Mouse (Mus musculus): ENCODE measurements around the gene Cdk5rap3. TPM values are rescaled to one million over a fixed set of nuclear protein-coding genes. Genes with fewer than 3 reads are reported as not detected.
A peak's percentile ranks its signal among the peaks of the same experiment; 100 is the strongest.

The Cdk5rap3 gene
- polyA plus RNA-seq, 1 experiment from 2014 or later: 116 TPM

DNA sequence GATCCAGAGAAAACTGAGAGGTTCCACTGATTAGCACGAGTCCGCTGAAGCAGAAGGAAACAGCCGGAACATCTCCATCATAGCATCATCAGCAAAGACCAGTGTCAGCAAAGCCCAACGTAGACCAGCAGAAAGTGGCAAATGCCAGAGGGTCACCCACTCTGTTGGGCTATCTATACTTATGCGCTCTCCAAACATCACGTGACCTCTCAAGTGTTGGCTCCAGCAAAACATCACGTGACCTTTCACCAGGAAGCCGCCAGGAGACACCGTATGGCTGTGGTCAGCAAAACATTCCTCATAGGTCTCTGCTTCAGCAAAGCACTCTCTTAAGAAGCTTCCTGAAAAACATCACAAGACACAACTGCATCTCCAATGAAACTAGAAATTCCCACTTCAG is 36.0 kb downstream of the Cdk5rap3 start:
- H3K27ac ChIP-seq (replicated peaks): peak overlapping the region; percentile 100

DNA sequence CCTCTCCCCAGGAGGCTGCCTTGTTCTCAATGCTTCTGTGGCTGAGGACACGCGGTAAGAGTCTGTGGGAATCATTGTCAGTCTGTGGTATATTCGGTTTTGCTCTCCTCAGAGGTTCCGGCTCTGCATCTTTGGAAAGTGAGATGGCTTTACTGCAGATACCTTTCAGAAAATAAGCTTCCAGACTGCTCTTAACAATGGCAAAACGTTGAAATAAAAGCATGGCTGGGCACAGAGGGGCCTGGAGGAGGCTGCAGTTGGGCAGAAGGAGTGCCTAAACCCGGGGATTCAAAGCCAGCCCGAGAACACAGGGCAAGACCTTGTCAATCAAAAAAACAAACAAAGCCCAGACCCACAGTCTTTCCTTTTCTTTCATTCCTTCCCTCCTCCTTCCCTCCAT is 36.9 kb downstream of the Cdk5rap3 start:
- H3K36me3 ChIP-seq: no peaks in the 10 kb centered on the region
- 3% methylated on average over 7 of the region's 7 CpGs for WGBS

More for the DNA sequence above, 36.0 kb downstream of the Cdk5rap3 start:
- H3K9me3 ChIP-seq: no peaks in the 10 kb centered on the region
- no peak overlapping the region for H3K9ac ChIP-seq (replicated peaks)
- H3K36me3 ChIP-seq: no peaks in the 10 kb centered on the region
- WGBS: 93% methylated on average over 9 of the region's 9 CpGs
- ATAC-seq (ENCODE audit: low FRiP score, low read depth): no peak
- H3K4me1 ChIP-seq: peaks cover 43% of the 10 kb centered on the region
- no peak overlapping the region for H3K4me3 ChIP-seq
- H3K4me2 ChIP-seq (replicated peaks): no peak overlapping the region
- no peaks in the 10 kb centered on the region for H3K27me3 ChIP-seq

DNA sequence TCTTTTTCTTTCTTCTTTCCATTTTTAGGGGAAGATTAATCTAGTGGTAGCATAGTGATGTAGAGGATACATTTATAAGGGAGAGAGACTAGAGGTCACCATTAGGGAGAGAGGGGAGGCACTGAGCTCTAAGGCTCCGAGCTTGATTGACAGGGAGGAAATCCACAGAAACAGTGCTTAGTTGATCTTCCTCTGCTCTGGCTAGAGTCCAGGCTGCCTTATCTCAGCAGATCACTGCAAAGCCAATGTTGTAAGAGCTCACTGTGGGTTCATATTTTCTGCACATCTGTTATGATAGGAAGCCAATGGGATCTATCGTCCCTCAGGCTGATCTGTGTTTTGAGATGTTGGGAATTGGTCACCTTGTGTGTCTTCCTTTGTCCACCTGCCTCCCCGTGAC is 37.6 kb downstream of the Cdk5rap3 start:
- 20% methylated on average over 3 of the region's 3 CpGs for WGBS
- no peak for ATAC-seq (ENCODE audit: low FRiP score, low read depth)
- Histone ChIP-seq H3K4me1 (peaks cover 56% of the 10 kb centered on the region), H3K27ac (replicated peaks) (peak overlapping the region; percentile 100), H3K9me3 (no peaks in the 10 kb centered on the region), H3K4me3 (no peak overlapping the region), H3K36me3 (no peaks in the 10 kb centered on the region), H3K9ac (replicated peaks) (no peak overlapping the region), H3K4me2 (replicated peaks) (no peak overlapping the region), H3K27me3 (no peaks in the 10 kb centered on the region)

More for the DNA sequence above, 36.9 kb downstream of the Cdk5rap3 start:
- Histone ChIP-seq H3K9me3 (no peaks in the 10 kb centered on the region), H3K27ac (replicated peaks) (peak overlapping the region; percentile 100), H3K4me3 (no peak overlapping the region), H3K4me1 (peaks cover 49% of the 10 kb centered on the region), H3K27me3 (no peaks in the 10 kb centered on the region), H3K4me2 (replicated peaks) (no peak overlapping the region), H3K9ac (replicated peaks) (peak overlapping the region; percentile 12; the same call in 1 of the 2 replicates)
- no peak for ATAC-seq (ENCODE audit: low FRiP score, low read depth)

DNA sequence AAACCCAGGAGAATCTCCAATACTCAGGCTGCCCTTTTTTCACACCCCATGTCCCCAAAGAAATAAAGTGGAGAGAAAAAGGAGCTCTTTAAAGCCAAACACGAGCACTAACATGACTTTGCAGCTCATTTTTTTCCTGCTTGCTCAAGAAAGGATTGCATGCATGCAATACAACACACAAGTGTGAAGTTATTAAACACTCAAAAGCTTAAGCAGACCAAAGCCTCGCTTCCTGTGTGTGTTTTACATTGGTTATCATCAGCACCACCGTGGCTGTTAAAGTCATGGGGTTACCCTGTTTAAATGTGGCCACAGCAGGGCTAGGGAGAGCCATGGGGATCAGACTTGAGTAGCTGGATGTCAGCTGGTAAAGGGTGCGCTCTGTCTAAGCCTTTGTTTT is 39.2 kb downstream of the Cdk5rap3 start:
- H3K4me1 ChIP-seq: peaks cover 72% of the 10 kb centered on the region
- H3K27ac ChIP-seq (replicated peaks): peak overlapping the region; percentile 100
- peak overlapping the region; percentile 39 for H3K4me2 ChIP-seq (replicated peaks)
- H3K4me3 ChIP-seq: no peak overlapping the region
- H3K27me3 ChIP-seq: no peaks in the 10 kb centered on the region
- no peaks in the 10 kb centered on the region for H3K36me3 ChIP-seq
- peak overlapping the region; percentile 64 for H3K9ac ChIP-seq (replicated peaks)
- H3K9me3 ChIP-seq: no peaks in the 10 kb centered on the region
- WGBS: 33% methylated on average over 4 of the region's 4 CpGs
- ATAC-seq (ENCODE audit: low FRiP score, low read depth): no peak

DNA sequence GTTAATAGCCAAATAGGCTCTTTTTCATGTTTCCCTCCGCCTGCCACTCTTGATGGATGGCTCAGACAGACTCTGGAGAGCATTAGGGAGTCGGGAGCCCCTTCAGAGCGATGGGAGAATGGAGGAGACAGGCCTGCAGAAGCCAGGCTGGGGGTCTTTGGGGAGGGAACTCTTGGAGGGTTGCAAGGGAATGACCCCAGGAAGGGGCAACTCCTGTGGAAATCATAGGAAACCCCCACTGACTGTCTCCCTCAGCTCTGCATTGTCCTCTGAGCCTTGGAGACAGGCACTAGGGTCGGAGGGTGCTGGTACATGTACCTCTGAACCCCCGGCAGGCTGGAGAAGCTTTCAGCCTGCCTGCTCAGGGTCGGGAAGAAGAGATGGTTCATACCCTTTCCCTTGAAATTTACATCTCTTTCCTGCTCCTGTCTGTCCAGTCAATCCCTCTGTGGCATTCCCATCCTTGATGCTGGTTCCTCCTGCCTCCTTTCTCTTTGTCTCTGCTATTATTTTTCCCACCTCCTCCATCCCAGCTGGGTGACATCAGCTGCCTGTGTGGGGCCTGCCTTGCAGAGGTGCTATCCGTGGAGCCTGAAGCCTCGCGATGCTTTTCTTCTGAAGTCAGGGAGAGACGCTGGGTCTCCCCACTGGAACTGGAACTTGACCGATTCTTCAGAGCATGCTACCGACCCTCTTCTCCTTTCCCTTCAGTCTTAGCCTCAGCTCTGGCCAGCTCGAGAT is 39.8 kb downstream of the Cdk5rap3 start:
- peak; percentile 72 for ATAC-seq (ENCODE audit: low FRiP score, low read depth)
- H3K4me3 ChIP-seq: peak overlapping the region; percentile 17
- H3K4me2 ChIP-seq (replicated peaks): peak overlapping the region; percentile 39
- no peaks in the 10 kb centered on the region for H3K27me3 ChIP-seq
- peaks cover 75% of the 10 kb centered on the region for H3K4me1 ChIP-seq
- H3K36me3 ChIP-seq: no peaks in the 10 kb centered on the region
- H3K9me3 ChIP-seq: no peaks in the 10 kb centered on the region
- peak overlapping the region; percentile 64 for H3K9ac ChIP-seq (replicated peaks)
- WGBS: under 1% methylated on average over 13 of the region's 13 CpGs
- H3K27ac ChIP-seq (replicated peaks): peak overlapping the region; percentile 100

DNA sequence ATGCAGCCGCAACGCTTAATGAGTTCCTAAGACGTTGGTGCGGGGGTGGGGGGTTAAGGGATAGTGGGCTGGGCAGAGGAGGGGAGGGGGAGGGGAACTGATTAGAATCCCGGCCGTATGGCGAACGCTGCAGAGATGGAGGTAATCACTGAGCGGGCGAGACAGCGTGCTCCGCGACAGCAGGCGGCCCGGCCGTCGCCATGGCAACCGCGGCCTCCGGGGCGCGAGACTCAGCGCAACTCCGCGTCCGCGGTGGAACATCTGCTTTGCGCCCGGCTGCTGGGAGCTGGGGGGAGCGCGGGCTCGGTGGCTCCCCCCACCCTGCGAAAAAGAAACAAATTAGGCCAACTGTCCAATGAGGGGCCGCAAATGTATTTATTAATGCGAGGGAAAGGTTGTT is 40.6 kb downstream of the Cdk5rap3 start:
- H3K4me1 ChIP-seq: peaks cover 77% of the 10 kb centered on the region
- peak overlapping the region; percentile 17; the same call in 1 of the 2 replicates for H3K4me3 ChIP-seq
- H3K27ac ChIP-seq (replicated peaks): peak overlapping the region; percentile 100
- H3K9ac ChIP-seq (replicated peaks): 0 out of 2 replicates have a peak overlapping the region, but pooled peaks have one; percentile 25
- no peaks in the 10 kb centered on the region for H3K9me3 ChIP-seq
- ATAC-seq (ENCODE audit: low FRiP score, low read depth): peak; percentile 87
- no peaks in the 10 kb centered on the region for H3K27me3 ChIP-seq
- under 1% methylated on average over 35 of the region's 35 CpGs for WGBS
- H3K36me3 ChIP-seq: no peaks in the 10 kb centered on the region
- peak overlapping the region; percentile 39 for H3K4me2 ChIP-seq (replicated peaks)

DNA sequence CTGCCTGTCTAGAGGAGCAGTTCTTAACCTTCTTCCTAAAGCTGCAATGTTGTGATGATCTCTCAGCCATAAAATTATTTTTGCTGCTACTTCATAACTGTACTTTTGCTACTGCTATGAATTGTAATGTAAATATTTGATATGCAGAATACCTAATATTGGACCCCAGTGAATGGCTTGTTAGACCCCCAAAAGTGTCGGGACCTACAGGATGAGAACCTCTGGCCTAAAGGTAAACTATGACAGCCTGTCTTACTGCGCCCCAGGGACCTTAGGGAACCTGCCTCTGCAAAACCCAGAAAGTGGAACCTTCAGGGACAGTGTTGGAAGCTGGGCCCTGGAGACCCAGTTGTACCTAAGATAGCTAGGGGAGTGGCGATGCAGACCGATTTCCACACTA is 41.0 kb downstream of the Cdk5rap3 start:
- 4% methylated on average over 4 of the region's 4 CpGs for WGBS
- 0 out of 2 replicates have a peak overlapping the region, but pooled peaks have one; percentile 25 for H3K9ac ChIP-seq (replicated peaks)
- peaks cover 77% of the 10 kb centered on the region for H3K4me1 ChIP-seq
- H3K9me3 ChIP-seq: no peaks in the 10 kb centered on the region
- H3K4me2 ChIP-seq (replicated peaks): peak overlapping the region; percentile 39
- ATAC-seq (ENCODE audit: low FRiP score, low read depth): no peak; the same call in 1 of the 2 replicates
- H3K27me3 ChIP-seq: no peaks in the 10 kb centered on the region
- H3K36me3 ChIP-seq: no peaks in the 10 kb centered on the region
- H3K27ac ChIP-seq (replicated peaks): peak overlapping the region; percentile 100
- no peak overlapping the region for H3K4me3 ChIP-seq

DNA sequence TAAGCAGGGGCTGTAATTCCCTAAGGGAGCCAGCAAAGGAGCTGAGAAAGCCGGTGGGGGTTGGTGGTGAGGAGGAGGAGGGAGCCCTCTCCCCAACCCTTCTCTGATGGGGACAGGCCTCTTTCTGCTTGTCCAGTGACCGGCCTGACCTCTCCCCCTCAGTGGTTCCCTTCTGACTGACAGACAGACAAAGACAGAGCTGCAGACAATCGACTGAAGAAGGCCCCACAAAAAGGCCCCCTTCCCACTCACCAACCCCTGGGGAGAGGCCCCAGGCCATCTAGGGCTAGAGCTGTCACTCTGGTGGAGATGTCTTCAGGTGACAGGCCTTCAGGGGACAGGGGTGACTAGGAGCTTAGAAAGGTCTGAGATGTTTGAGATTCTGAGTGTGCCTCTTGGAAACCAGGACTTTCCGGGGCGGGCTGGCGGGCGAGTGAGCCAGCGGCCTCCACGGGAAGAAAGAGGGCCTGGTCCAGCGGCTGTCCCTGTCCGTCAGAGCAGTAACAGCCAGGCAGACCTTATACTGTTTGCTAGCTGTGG is 42.6 kb downstream of the Cdk5rap3 start:
- ATAC-seq (ENCODE audit: low FRiP score, low read depth): 0 out of 2 replicates have a peak, but pooled peaks have one; percentile 4
- H3K4me2 ChIP-seq (replicated peaks): peak overlapping the region; percentile 48
- no peaks in the 10 kb centered on the region for H3K9me3 ChIP-seq
- H3K9ac ChIP-seq (replicated peaks): peak overlapping the region; percentile 67
- H3K27me3 ChIP-seq: no peaks in the 10 kb centered on the region
- peaks cover 66% of the 10 kb centered on the region for H3K4me1 ChIP-seq
- H3K4me3 ChIP-seq: no peak overlapping the region
- H3K27ac ChIP-seq (replicated peaks): peak overlapping the region; percentile 100
- no peaks in the 10 kb centered on the region for H3K36me3 ChIP-seq
- 5% methylated on average over 11 of the region's 11 CpGs for WGBS

DNA sequence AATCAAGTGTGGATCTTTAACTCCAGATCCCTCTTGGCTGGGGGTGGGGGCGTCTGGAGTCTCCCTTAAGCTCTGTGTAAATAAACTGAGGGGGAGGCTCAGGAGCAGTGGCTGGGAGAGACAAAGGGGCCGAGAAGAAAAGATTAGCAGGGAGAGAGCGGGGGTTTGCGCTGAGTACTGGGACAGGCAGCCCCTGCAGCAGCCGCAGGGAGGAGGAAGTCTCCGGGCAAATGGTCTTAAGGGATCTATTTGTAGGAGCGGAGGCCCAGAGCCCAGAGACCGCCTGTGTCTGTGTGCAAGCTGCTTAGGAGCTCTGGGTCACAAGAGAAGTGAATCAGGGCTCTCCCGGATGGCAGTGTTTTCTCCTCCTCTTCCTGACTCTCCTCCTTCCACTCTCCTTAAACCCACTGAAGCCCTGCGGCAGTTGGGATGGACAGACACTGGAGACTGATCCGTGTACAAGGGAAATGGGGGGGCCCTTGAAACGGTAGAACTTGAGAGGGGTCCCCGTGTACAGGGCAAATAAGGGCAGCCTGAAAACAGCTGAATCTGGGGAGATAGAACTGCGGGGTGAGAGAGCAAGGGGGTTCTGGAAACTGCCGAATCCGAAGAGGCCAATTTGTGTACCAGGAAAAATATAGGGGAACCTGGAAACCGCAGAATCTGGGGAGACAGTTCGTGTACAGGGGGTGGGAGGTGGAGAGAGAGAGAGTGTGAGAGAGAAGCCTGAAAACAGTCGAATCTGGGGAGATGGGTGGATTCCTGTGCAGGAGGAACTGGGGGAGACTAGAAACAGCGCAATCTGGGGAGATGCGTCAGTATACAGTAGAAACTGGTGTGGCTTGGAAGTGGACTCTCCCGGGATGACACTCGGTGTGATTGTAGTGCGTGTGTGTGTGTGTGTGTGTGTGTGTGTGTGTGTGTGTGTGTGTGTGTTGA is 43.6 kb downstream of the Cdk5rap3 start:
- Histone ChIP-seq H3K9ac (replicated peaks) (peak overlapping the region; percentile 67), H3K9me3 (no peaks in the 10 kb centered on the region), H3K36me3 (no peaks in the 10 kb centered on the region), H3K27me3 (no peaks in the 10 kb centered on the region), H3K27ac (replicated peaks) (peak overlapping the region; percentile 100), H3K4me3 (peak overlapping the region; percentile 25; the same call in 1 of the 2 replicates), H3K4me2 (replicated peaks) (peak overlapping the region; percentile 48), H3K4me1 (peaks cover 56% of the 10 kb centered on the region)
- under 1% methylated on average over 24 of the region's 24 CpGs for WGBS
- peak; percentile 42; the same call in 1 of the 2 replicates for ATAC-seq (ENCODE audit: low FRiP score, low read depth)

DNA sequence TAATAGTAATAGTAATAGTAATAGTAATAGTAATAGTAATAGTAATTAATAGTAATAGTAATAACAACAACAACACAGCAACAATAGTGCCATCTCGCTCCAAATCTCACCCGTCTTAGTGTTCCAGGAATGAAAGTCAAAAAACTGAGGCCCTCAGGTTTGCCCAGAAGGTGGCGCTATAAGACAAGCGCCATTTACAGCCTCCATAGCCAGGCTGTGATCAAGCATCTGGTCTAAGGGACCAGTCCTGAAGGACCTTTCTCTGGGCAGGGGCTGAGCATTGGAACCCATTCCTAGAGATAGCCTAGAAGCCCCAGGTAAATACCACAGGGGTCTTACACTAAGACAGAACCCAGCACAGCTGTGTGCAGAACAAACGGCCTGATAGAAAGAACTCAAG is 49.1 kb downstream of the Cdk5rap3 start:
- Histone ChIP-seq H3K4me3 (no peak overlapping the region), H3K36me3 (no peaks in the 10 kb centered on the region), H3K9me3 (no peaks in the 10 kb centered on the region), H3K4me1 (peaks cover 27% of the 10 kb centered on the region), H3K4me2 (replicated peaks) (no peak overlapping the region), H3K9ac (replicated peaks) (no peak overlapping the region), H3K27me3 (no peaks in the 10 kb centered on the region; the same call in 1 of the 2 replicates), H3K27ac (replicated peaks) (peak overlapping the region; percentile 54; the same call in 1 of the 2 replicates)
- 13% methylated on average over 5 of the region's 5 CpGs for WGBS
- peak; percentile 64 for ATAC-seq (ENCODE audit: low FRiP score, low read depth)

DNA sequence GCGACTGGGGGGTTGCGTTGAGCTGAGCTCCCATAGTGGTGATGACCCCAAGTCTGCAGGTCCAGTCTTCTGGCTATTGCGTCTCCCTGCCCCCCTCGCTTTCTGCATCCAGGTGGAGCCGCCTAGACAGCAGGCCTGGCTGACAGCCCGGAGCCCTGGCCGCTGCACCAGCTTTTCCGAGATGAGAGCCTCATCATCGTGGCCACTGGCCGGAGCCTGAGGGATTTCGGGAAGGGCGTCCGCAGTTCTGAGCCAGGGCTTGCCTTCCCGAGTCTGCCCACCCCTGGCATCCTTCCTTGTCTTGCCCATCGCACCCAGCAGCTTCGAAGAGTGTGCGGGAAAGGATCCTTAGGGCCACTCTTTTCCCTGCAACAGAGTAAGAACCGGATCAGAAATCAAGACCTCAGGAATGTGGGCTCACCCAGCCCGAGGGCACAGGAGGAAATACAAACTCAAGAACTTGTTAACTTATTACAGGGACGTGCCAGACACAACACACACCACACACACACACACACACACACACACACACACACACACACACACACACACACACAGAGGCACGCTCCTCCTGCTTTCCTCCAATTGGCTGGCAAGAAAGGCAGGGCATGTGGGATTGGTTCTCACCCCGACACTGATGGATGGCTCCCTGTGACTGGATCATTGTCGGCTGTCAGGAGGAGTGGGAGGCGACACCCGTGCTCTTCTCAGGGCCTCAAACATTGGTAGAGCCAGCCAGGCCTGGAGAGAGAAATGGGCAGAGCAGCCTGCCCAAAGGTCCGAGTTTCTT is 52.9 kb downstream of the Cdk5rap3 start:
- Histone ChIP-seq H3K4me2 (replicated peaks) (peak overlapping the region; percentile 33), H3K27ac (replicated peaks) (peak overlapping the region; percentile 39), H3K4me3 (0 out of 2 replicates have a peak overlapping the region, but pooled peaks have one; percentile 2), H3K27me3 (no peaks in the 10 kb centered on the region; the same call in 1 of the 2 replicates), H3K9me3 (no peaks in the 10 kb centered on the region), H3K4me1 (peaks cover 36% of the 10 kb centered on the region), H3K9ac (replicated peaks) (no peak overlapping the region; the same call in 1 of the 2 replicates), H3K36me3 (no peaks in the 10 kb centered on the region)
- ATAC-seq (ENCODE audit: low FRiP score, low read depth): peak; percentile 64; the same call in 1 of the 2 replicates
- 20% methylated on average over 26 of the region's 26 CpGs for WGBS
